Mouse (Mus musculus) splenic B cell, adult 2 months (primary cell): ENCODE data around the gene Nfkbid.
A peak's percentile ranks its signal among the peaks of the same experiment; 100 is the strongest.

Experiments
- DNase-seq: peaks from one replicate; pipeline ENCODE4 v3.0.0-alpha.2; 2011; ENCODE audit warnings: low read depth, low spot score
- H3K27me3 ChIP-seq: 2 replicates; pipeline ENCODE4 v1.6.1; 2012; ENCODE audit warnings: mild to moderate bottlenecking, low read length, moderate library complexity, mixed read lengths; ENCODE audit not compliant: control insufficient read depth, poor library complexity, insufficient read depth, severe bottlenecking
- H3K36me3 ChIP-seq: 2 replicates; pipeline ENCODE4 v1.6.1; 2012; ENCODE audit warnings: mild to moderate bottlenecking, low read length, moderate library complexity, mixed read lengths; ENCODE audit not compliant: control insufficient read depth, poor library complexity, insufficient read depth, severe bottlenecking

The Nfkbid gene

DNA sequence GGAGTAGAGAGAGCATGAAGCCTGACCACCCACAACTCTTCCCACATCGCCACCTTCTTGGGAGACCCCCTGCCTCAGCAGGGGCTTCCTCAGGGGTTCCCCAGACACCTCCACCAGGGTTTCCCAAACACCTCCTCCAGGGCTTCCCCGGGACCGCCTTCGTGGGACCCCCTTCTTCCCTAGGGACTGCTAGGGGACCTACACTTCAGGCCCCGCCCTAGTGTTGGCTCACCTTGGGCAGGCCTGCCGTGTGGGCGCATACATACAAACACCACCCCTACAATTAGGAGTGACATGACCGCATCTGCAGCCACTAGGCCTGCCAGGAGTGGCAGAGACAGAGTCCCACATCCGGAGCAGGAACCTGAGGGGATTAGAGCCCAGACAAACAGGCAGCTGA lies 3.7 kb upstream of the Nfkbid start:
- H3K27me3 ChIP-seq, result no peaks in the 10 kb centered on the region
- peak; percentile 80 for DNase-seq
- no peaks in the 10 kb centered on the region; the same call in 1 of the 2 replicates for H3K36me3 ChIP-seq

DNA sequence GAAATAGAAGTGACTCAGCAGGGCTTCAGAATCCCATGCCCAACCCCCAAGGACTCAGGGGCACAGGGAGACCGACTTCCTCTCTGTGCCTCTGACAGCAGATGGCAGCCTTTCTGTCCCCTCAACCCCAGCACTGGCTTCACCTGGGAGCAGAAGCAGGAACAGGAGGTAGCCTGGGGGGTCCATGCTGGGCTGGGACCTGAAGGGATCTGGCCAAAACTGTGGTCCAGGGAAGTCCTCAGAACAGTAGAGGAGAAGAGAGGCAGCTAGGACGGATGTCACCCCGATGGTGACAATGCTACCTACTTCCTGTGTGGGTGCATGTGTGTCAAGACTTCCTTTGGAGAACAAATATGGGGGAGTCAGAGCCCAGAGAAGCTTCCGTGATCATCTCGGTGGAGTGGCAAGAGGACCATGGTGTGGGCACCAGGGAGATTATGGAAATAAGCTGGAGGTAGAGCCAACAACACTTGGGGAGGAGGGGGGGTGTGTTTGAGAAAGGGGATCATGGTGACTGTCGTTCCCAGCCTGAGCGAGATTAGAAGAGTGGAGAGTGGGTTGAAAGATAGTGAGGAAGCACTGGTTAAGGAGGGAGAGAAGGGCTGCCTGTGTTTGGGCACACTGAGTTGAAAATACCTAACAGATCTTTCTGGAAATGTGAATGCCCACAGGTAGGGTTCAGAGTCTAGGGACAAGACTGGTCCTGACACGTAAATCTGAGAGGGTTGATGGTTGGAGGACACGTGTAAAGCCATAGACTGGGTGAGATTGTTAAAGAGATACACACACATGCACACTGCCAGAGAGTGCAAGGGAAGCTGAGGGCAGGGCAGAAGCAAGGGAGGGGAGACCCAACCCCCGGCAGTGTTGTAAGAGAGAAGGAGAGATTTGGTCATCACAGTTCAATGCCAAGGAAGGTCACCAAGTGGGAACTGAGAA lies 1.7 kb upstream of the Nfkbid start, which contains the start of gene Hcst:
Gene Hcst (minus strand): TSS at position 294 of the 939 bp plus-strand sequence.
- no peaks in the 10 kb centered on the region for H3K27me3 ChIP-seq
- peak; percentile 78 for DNase-seq
- H3K36me3 ChIP-seq, result peaks cover 12% of the 10 kb centered on the region

DNA sequence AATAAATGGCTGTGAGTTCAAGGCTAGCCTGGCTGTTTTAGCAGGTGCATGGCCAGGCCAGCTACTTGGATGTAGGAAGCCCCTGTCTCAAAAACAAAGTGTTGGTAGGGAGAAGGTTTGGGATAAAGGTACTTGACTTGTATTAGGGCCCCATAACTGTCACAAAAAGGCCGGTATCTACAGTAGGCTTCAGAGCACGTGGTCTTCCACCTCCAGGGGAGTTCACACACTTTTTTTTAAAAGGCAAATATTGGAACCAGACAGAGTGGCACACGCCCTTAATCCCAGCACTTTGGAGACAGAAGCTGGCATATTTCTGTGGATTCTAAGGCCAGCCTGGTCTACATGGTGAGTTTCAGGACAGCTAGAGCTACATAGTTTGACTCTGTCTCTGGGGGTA lies 859 bp upstream of the Nfkbid start:
- no peak for DNase-seq
- Histone ChIP-seq H3K36me3 (peaks cover 19% of the 10 kb centered on the region), H3K27me3 (no peaks in the 10 kb centered on the region)

DNA sequence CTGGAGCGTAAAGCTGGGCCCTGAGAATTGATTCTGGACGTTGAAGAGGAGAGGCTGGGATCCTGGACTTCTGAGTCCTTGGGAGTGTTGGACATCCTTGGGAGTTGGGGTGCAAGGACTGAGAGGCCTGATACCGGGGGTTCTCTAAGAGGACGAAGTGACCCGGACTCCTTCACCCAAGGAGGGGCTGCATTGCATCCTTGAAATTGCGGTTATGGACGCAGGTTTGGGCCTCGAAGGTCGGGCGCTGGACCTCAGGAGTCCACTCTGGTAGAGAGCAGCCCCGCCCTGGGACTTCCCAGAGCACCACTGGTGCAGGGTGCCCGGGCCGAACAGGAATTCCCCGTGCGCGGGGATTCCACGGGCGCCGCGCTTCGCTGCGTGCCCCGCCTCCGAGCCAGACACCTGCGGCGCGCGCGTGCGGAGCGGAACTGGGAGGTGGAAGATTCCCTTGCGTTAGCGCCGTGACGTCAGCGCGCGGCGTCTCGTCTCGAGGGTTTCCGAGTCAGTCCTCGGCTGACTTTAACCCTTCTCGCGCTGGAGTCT lies 431 bp downstream of the Nfkbid start:
- peak; percentile 99 for DNase-seq
- Histone ChIP-seq H3K27me3 (no peaks in the 10 kb centered on the region), H3K36me3 (peaks cover 29% of the 10 kb centered on the region)

DNA sequence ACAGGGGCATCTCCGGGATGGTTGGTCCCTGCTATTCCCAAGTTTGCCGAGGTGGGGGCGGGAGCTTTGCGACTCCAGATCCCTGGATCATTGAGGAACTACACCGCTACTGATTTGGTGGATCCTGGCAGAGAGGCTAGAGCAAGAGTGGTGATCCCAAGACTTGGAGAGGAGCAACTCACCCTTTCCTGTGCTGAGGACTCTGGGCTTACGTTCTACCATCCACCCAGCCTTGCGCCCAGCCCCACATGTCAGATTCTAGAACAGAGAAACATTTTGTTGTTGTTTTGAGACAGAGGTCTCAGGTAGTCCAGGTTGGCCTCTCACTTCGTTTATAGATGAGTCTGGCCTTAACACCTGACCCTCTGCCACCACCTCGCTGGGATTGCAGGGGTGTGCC lies 1.0 kb downstream of the Nfkbid start:
- Histone ChIP-seq H3K27me3 (no peaks in the 10 kb centered on the region), H3K36me3 (peaks cover 34% of the 10 kb centered on the region)
- peak; percentile 67 for DNase-seq

DNA sequence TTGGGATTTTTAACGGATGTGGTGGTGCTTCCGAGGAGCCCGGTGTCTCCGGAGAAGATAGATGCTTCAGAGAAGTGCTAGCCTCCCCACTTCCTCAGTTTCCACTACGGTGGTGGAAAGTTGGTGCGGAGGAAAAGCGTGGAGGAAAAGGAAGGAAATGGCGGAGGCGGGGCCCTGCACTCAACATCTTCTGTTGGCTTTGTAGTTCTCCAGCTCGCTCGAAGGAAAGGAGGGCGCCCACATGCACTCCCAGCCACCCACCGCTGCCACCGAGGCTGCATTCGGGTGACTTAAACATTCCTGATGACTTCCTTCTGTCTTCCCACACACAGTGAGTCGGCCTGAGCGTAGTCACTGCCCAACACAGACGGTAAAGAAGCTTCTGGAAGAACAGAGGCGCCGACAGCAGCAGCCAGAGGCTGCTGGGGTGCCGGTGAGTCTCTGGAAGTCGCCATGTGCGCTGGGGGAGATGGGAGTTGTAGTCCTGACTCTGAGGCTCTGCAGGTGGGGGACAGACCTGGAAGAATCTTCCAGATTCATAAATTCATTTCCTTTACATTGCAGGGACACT lies 1.6 kb downstream of the Nfkbid start:
- DNase-seq, result peak; percentile 79
- Histone ChIP-seq H3K36me3 (peaks cover 39% of the 10 kb centered on the region), H3K27me3 (no peaks in the 10 kb centered on the region)

DNA sequence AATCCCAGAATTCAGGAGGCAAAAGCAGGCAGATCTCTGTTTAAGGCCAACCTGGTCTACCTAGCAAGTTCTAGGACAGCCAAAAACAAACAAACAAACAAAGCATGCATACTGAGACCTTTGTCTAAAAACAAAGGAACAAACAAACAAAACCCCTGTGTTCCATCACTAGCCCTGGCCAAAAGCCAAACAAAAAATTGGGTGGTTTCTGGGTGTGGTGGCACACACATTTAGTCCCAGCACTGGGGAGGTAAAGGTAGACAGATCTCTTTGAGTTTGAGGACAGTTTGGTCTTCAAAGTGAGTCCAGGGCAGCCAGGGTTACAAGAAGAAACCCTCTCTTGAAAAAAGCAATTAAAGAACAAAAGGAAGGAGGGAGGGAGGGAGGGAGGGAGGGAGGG lies 7.8 kb downstream of the Nfkbid start:
- peaks cover 34% of the 10 kb centered on the region for H3K36me3 ChIP-seq
- H3K27me3 ChIP-seq, result no peaks in the 10 kb centered on the region
- DNase-seq, result peak; percentile 48

DNA sequence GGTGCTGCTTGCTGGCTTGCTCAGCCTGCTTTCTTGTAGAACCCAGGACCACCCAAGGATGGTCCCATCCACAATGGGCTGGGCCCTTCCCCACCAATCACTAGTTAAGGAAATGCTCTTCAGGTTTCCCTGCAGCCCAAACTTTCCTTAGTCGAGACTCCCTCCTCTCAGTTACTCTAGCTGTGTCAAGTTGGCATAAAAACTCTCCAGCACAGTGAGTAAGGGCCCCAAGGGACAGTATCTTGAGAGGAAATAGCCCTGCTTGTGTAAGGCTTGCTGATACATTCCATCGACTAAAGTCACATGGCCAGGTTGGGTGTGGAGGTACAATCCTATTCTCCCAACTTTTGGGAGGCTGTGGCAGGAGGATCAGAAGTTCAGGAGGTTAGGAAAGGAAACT lies 8.7 kb downstream of the Nfkbid start:
- peak; percentile 57 for DNase-seq
- Histone ChIP-seq H3K27me3 (no peaks in the 10 kb centered on the region), H3K36me3 (peaks cover 31% of the 10 kb centered on the region)

DNA sequence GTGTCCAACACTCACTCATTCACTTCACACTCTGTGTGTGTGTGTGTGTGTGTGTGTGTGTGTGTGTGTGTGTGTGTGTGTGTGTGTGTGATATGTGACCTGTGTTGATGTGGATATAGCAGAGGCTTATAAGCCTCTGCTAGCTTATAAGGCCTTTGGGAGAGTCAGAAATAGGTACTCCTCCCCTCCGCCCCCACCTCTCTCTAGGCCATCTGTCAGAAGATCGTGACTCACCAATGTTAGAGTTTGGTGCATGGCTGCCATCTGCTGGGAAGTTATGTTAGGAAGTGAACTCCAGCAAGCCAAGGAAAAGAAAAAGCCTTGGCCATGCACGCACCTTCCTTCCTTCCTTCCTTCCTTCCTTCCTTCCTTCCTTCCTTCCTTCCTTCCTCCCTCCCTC lies 10.3 kb downstream of the Nfkbid start:
- Histone ChIP-seq H3K36me3 (peaks cover 19% of the 10 kb centered on the region), H3K27me3 (no peaks in the 10 kb centered on the region)
- DNase-seq, result peak; percentile 90

DNA sequence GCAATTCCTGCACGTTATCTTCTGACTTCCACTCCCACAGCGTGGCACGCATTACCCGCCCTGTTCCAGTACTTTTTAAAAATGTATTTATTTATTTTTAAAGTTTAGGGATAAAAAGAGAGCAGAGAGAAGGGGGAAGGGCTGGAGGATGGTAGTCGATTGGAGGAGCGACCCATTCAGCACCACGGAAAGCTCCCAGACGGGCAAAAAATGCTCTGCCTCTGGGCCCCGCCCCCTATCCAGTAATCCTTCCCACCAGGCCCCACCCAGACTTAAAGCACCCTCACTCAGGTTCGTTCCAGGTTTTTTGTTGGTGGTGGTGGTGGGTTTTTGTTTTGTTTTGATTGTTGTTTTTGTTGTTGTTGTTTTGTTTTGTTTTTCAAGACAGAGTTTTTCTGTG lies 12.7 kb downstream of the Nfkbid start:
- no peaks in the 10 kb centered on the region for H3K36me3 ChIP-seq
- H3K27me3 ChIP-seq, result no peaks in the 10 kb centered on the region
- peak; percentile 47 for DNase-seq

DNA sequence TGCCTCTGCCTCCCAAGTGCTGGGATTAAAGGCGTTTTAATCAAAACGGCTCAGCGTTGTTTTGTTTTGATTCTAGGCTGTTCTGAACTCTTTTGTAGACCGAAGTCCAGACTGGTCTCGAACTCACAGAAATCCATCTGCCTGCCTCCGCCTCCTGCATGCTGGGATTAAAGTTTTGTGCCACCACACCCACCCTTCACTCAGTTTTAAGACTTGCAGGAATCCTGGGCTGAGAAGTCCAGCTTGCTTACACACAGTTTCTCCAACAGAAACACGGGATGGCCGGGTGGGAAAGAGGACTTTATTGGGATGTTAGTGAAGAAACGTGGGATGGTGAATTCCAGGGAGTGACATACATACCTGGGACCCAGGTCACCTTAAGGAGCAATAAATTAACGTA lies 13.2 kb downstream of the Nfkbid start:
- H3K36me3 ChIP-seq, result no peaks in the 10 kb centered on the region
- no peaks in the 10 kb centered on the region for H3K27me3 ChIP-seq
- no peak for DNase-seq

DNA sequence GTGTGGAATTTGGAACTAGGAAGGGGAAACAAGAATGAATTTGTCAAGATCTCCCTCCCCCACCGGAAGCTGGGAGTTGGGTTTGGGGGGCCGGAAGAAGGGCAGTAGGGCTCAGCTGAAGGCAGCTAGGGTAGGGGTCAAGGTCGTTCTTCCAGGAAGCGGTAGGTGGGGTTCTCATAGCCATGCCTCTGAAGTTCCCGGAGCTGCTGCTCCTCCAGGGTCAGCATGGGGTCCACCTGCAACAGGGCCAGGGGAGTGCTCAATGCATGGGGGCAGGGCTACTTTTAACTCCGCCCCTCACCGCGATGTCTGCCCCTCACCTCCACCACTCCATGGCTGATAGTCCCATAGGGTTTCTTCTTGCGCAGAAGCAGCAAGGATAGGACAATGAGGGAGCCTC lies 13.6 kb downstream of the Nfkbid start:
- Histone ChIP-seq H3K36me3 (no peaks in the 10 kb centered on the region), H3K27me3 (no peaks in the 10 kb centered on the region)
- no peak for DNase-seq

DNA sequence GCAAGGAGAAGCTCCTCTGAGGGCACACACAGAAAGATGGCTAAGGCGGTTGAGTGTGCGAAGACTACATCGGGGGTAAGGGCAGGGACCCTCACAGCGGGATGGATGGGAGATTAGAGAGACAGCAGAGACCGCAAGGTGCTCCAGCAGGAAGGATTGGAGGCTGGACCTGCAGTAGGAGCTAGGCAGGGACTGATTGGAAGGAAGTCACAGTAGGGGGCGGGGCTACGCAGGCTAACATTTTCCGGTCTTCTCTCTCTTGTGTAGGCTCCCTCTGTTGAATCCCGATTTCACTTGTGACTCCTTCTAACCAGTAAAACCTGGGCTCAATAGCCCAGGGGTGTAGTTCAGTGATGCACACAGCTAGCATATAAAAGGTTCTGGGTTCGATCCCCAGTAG lies 15.3 kb downstream of the Nfkbid start:
- H3K27me3 ChIP-seq, result no peaks in the 10 kb centered on the region
- DNase-seq, result no peak
- H3K36me3 ChIP-seq, result no peaks in the 10 kb centered on the region

DNA sequence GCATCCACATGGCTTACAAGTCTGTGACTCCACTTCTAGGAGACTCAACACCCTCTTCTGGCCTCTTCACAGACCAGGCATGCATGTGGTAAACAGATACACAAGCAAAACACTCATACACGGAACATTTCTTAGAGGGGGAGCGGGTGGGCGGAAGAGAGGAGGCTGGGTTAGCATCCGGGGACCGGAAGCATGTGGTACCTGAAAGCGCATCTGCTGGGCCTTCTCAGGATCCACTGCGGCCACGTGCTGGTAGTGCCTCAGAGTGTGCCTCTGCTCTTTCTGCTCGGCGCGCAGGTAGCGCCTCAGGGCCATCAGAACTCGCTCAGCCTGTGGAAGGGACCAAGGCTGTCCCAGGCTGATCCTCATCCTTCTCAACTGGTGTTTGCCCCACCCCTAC lies 18.2 kb downstream of the Nfkbid start:
- H3K27me3 ChIP-seq, result no peaks in the 10 kb centered on the region
- no peaks in the 10 kb centered on the region for H3K36me3 ChIP-seq
- DNase-seq, result no peak

DNA sequence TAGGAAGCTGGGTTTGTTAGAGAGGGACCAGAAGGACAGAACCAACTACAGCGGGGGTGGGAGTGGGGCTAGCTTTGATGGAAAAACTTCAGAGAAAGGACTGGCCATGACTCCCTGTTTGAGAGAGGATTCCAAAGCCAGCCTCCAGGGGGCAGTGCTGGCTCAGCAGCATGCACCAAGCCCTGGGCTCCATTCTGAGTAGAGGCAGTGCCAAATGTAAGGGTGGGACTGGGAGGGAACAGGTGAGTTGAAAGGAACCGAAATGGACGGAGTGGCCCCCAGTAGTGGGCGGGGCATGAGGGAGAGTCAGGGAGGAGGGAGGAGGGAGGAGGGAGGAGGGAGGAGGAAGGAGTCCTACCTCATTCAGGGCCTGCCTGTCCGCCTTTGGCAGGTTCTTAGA lies 19.2 kb downstream of the Nfkbid start:
- Histone ChIP-seq H3K36me3 (no peaks in the 10 kb centered on the region), H3K27me3 (0 out of 2 replicates have a peak, but pooled peaks cover 2% of the 10 kb centered on the region)
- peak; percentile 77 for DNase-seq
